Mouse (Mus musculus) embryo, embryonic 10.5 days (tissue): ENCODE data around the gene Ift81.

ENCODE experiments used
- DNase-seq: peaks from one replicate; pipeline ENCODE4 v3.0.0-alpha.2; 2015; ENCODE audit warnings: low spot score

Ift81 gene

GRCm38 (mm10) chr5:122516029-122516730 lies 98.1 kb downstream of the Ift81 start:
- DNase-seq: no peak

GRCm38 (mm10) chr5:122514127-122514521 lies 100.2 kb downstream of the Ift81 start:
- no peak for DNase-seq

- no peak for DNase-seq
Measured at GRCm38 (mm10) chr5:122513421-122514126, 100.7 kb downstream of the Ift81 start.

GRCm38 (mm10) chr5:122512011-122512410 lies 102.3 kb downstream of the Ift81 start:
- no peak for DNase-seq

- DNase-seq: no peak
Measured at GRCm38 (mm10) chr5:122511405-122511804, 102.9 kb downstream of the Ift81 start.

- no peak for DNase-seq
Measured at GRCm38 (mm10) chr5:122510651-122511157, 103.6 kb downstream of the Ift81 start.

GRCm38 (mm10) chr5:122509608-122510007 lies 104.7 kb downstream of the Ift81 start:
- no peak for DNase-seq

GRCm38 (mm10) chr5:122508861-122509306 lies 105.4 kb downstream of the Ift81 start:
- no peak for DNase-seq

GRCm38 (mm10) chr5:122507396-122507795 lies 106.9 kb downstream of the Ift81 start:
- no peak for DNase-seq

GRCm38 (mm10) chr5:122506462-122506861 lies 107.9 kb downstream of the Ift81 start:
- DNase-seq: no peak

- no peak for DNase-seq
Measured at GRCm38 (mm10) chr5:122505554-122505953, 108.8 kb downstream of the Ift81 start.

- no peak for DNase-seq
Measured at GRCm38 (mm10) chr5:122503760-122504119, 110.6 kb downstream of the Ift81 start.

GRCm38 (mm10) chr5:122503015-122503759 lies 111.1 kb downstream of the Ift81 start:
- no peak for DNase-seq

- peak; percentile 95 for DNase-seq
Measured at GRCm38 (mm10) chr5:122502077-122502941, 112.0 kb downstream of the Ift81 start, which contains the start of gene Atp2a2. TSS of gene Atp2a2 (minus strand) at chr5:122502225.

- peak; percentile 73 for DNase-seq
Measured at GRCm38 (mm10) chr5:122501101-122502076, 112.9 kb downstream of the Ift81 start.

- no peak for DNase-seq
Measured at GRCm38 (mm10) chr5:122500563-122500962, 113.8 kb downstream of the Ift81 start.
